Mouse (Mus musculus) embryonic fibroblast, embryonic 13.5 days (primary cell): ENCODE results near the gene Adam12.

Experiments
- CTCF ChIP-seq: IDR thresholded peaks from 2 replicates; pipeline ENCODE4 v1.5.1; 2011; ENCODE audit warnings: mild to moderate bottlenecking, control low read depth, low read length, moderate library complexity, borderline replicate concordance; ENCODE audit not compliant: insufficient read depth
- POLR2A ChIP-seq: IDR thresholded peaks from 2 replicates; pipeline ENCODE4 v1.6.1; 2011; ENCODE audit warnings: low read depth, mild to moderate bottlenecking, control low read depth, low read length, moderate library complexity

DNA sequence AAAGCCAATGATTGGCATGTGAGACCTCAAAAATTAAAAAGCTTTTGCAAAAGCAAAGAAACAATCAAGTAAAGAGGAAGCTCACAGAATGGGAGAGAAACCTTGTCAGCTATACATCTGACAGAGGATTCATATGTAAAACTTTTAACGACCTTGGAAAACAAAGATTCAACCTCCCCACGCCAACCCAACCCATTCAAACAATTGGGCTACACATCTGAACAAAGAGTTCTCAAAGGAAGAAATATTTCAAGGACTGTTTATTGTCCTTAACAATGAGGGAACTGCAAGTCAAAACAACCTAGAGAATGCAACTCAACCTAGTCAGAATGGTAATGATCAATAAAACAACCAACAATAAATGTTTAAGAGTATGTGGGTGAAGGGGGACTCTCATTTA lies 284.6 kb downstream of the Adam12 start:
- no peak for TF ChIP-seq CTCF
- TF ChIP-seq POLR2A = no peak
